Mouse (Mus musculus) liver, embryonic 14.5 days (tissue): ENCODE results near the gene Helz2.

Experiments used
- CTCF ChIP-seq: IDR thresholded peaks from 2 replicates; pipeline ENCODE4 v1.5.1; 2016; ENCODE audit warnings: antibody characterized with exemption, low read depth, control low read depth
- EP300 ChIP-seq: IDR thresholded peaks from 2 replicates; pipeline ENCODE4 v1.6.1; 2016; ENCODE audit warnings: antibody characterized with exemption, low read depth

- TF ChIP-seq CTCF (no peak), EP300 (no peak)
These were observed 16.8 kb downstream of the Helz2 start for GRCm38 (mm10) chr2:181224994-181225393.
